Mouse (Mus musculus): Measurements from ENCODE around the gene Pet100. TPM values are rescaled to one million over a fixed set of nuclear protein-coding genes. Genes with fewer than 3 reads are reported as not detected.
A peak's percentile ranks its signal among the peaks of the same experiment; 100 is the strongest.
"Not testable (repeated sequence)": the region's sequence is repeated elsewhere in the genome, so short reads cannot be mapped to it uniquely, and the experiment has no call there.

Gene Pet100
- total RNA-seq (2014; rRNA removed; ENCODE audit: low replicate concordance) (2.4 and 14.4 TPM in 2 replicates), polyA plus RNA-seq (2015; fragmentation: Nextera tagmentation; extraction: Ambion mirVana) (112 and 121 TPM in 2 replicates)

DNA sequence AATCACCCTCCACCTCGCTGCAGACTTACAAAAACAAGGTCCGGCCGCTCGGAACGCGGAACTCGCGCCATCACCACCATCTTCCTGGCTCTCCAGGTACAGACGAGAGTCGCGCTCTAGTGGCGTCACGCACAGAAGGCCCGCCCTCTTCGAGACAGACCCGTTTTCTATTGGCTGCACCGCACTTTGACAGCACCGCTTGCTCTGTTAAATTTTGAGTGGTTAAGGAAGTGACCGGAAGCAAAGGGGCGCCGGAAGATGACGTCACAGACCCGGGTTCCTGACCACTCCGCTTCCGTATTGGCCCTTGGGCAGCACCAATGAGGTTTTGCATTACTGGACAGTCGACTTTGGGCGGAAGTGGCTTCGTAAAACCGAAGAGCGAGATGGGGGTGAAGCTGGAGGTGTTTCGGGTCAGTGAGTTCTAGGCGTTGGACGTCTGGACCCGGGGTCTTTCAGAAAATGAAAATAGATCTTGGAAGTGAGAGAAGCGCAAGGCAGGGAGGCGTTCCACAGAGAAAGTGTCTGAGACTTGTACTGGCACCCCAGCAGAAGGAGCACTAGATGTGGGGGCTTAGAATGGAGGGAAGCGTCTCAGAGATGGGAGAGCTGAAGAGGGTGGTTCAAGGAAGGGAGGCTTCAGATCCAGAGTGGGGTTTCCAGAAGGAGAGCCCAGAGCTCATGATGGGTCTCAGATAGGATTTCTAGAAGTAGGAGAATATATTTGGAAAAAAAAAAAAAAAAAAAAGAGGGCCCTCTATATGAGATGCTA lies at the start of gene Pet100, which contains the start of gene Xab2:
Gene Pet100, plus strand, starts transcription at position 350 of the 772 bp plus-strand sequence.
Gene Xab2, minus strand, starts transcription at position 118 of the 772 bp plus-strand sequence.
- H3K27ac ChIP-seq (ENCODE audit: low read depth), result no peak within 1 kb of the TSS
- no peaks in the 10 kb centered on the region for H3K27me3 ChIP-seq (ENCODE audit: control insufficient read depth, insufficient read depth, low read length)
- H3K4me2 ChIP-seq (ENCODE audit: low read depth, low read length), result peak within 1 kb of the TSS; percentile 93
- peaks cover 12% of the 10 kb centered on the region for H3K4me1 ChIP-seq (ENCODE audit: control insufficient read depth, insufficient read depth)
- peak within 1 kb of the TSS; percentile 75 for H3K9ac ChIP-seq (replicated peaks; ENCODE audit: low read depth, low read length)
- H3K4me3 ChIP-seq (ENCODE audit: low read depth, low read length), result peak within 1 kb of the TSS; percentile 74
- TF ChIP-seq CTCF (IDR thresholded peaks at IDR 0.05; ENCODE audit: low read depth) (no peak), EP300 (IDR thresholded peaks at IDR 0.05; ENCODE audit: low read depth) (no peak; the same call in 1 of the 2 replicates)
- peaks cover 20% of the 10 kb centered on the region for H3K36me3 ChIP-seq (replicated peaks; ENCODE audit: control insufficient read depth, insufficient read depth, low read length)
- peak; percentile 98 for DNase-seq (ENCODE audit: low spot score)
- peak; percentile 98 for ATAC-seq (ENCODE audit: insufficient read depth, low read depth)
- H3K9me3 ChIP-seq (replicated peaks; ENCODE audit: control insufficient read depth, low read length), result no peaks in the 10 kb centered on the region
- under 1% methylated on average over 37 of the region's 37 CpGs for WGBS

DNA sequence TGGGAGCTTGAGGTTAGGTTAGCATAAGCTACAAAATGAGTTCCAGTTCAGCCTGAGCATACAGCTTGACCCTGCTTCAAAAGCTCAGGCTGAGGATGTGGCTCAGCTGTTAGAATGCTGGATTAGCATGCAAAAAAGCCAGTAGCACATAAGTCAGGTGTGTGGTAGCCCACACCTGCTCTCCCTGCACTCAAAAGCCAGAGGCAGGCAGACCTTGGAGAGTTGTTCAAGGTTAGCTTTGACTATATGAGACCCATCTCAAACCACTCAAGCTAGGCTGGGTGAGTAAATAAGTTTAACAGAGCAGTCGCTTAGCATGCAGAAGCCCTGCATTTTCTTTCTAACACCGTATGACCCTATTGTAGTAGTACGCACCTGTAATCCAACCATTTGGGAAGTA lies 46.8 kb upstream of the Pet100 start:
- H3K4me1 ChIP-seq (ENCODE audit: control insufficient read depth, insufficient read depth), result no peaks in the 10 kb centered on the region
- H3K9me3 ChIP-seq (replicated peaks; ENCODE audit: control insufficient read depth, low read length), result no peaks in the 10 kb centered on the region
- H3K4me2 ChIP-seq (ENCODE audit: low read depth, low read length), result no peak overlapping the region
- ATAC-seq (ENCODE audit: insufficient read depth, low read depth), result no peak
- H3K27ac ChIP-seq (ENCODE audit: low read depth), result no peak overlapping the region
- no peak for TF ChIP-seq EP300 (IDR thresholded peaks at IDR 0.05; ENCODE audit: low read depth)
- TF ChIP-seq CTCF (IDR thresholded peaks at IDR 0.05; ENCODE audit: low read depth), result no peak
- H3K27me3 ChIP-seq (ENCODE audit: control insufficient read depth, insufficient read depth, low read length), result no peaks in the 10 kb centered on the region
- H3K36me3 ChIP-seq (replicated peaks; ENCODE audit: control insufficient read depth, insufficient read depth, low read length), result no peaks in the 10 kb centered on the region
- no peak overlapping the region for H3K4me3 ChIP-seq (ENCODE audit: low read depth, low read length)
- 86% methylated on average over 3 of the region's 3 CpGs for WGBS
- no peak for DNase-seq (ENCODE audit: low spot score)
- no peak overlapping the region for H3K9ac ChIP-seq (replicated peaks; ENCODE audit: low read depth, low read length)

DNA sequence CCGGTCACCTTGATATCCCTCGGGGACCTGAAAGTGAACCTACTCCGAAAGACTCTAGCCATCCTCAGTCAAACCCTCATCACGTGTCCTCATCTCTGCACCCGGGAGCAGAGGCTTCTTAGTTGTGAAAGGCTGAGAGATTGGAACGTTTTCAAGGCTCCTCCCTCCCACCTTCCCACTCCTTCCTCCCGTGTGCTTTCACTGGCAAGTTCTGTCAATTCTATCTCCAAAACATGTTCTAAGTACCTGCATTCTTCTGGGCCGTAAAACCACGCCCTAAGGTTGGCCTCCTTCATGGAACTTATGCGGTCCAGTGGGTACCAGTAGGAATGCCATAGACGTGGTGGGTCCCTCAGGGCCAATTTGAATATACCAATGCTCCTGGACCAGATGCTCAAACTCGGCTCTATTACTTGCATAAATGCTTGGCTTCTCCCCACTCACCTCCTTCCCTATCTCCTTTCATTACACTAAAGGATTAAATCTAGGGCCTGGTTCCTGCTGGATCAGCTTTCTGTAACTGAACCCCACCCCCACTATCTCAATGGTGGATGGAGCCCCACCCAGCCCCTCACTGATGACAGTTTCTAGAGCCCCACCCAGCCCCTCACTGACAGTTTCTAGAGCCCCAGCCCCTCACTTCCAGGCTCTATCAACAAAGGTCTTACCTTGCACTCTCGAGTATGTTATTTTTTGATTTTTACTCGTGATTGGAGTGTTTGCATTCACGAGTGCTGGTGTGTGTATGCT lies 45.0 kb upstream of the Pet100 start:
- no peak for ATAC-seq (ENCODE audit: insufficient read depth, low read depth)
- H3K4me1 ChIP-seq (ENCODE audit: control insufficient read depth, insufficient read depth), result no peaks in the 10 kb centered on the region
- DNase-seq (ENCODE audit: low spot score), result no peak
- no peak overlapping the region for H3K4me2 ChIP-seq (ENCODE audit: low read depth, low read length)
- WGBS, result 66% methylated on average over 15 of the region's 15 CpGs
- H3K9me3 ChIP-seq (replicated peaks; ENCODE audit: control insufficient read depth, low read length), result no peaks in the 10 kb centered on the region
- H3K27ac ChIP-seq (ENCODE audit: low read depth), result no peak overlapping the region
- H3K4me3 ChIP-seq (ENCODE audit: low read depth, low read length), result no peak overlapping the region
- H3K36me3 ChIP-seq (replicated peaks; ENCODE audit: control insufficient read depth, insufficient read depth, low read length), result no peaks in the 10 kb centered on the region
- no peak for TF ChIP-seq EP300 (IDR thresholded peaks at IDR 0.05; ENCODE audit: low read depth)
- TF ChIP-seq CTCF (IDR thresholded peaks at IDR 0.05; ENCODE audit: low read depth), result no peak
- H3K9ac ChIP-seq (replicated peaks; ENCODE audit: low read depth, low read length), result no peak overlapping the region
- H3K27me3 ChIP-seq (ENCODE audit: control insufficient read depth, insufficient read depth, low read length), result no peaks in the 10 kb centered on the region

DNA sequence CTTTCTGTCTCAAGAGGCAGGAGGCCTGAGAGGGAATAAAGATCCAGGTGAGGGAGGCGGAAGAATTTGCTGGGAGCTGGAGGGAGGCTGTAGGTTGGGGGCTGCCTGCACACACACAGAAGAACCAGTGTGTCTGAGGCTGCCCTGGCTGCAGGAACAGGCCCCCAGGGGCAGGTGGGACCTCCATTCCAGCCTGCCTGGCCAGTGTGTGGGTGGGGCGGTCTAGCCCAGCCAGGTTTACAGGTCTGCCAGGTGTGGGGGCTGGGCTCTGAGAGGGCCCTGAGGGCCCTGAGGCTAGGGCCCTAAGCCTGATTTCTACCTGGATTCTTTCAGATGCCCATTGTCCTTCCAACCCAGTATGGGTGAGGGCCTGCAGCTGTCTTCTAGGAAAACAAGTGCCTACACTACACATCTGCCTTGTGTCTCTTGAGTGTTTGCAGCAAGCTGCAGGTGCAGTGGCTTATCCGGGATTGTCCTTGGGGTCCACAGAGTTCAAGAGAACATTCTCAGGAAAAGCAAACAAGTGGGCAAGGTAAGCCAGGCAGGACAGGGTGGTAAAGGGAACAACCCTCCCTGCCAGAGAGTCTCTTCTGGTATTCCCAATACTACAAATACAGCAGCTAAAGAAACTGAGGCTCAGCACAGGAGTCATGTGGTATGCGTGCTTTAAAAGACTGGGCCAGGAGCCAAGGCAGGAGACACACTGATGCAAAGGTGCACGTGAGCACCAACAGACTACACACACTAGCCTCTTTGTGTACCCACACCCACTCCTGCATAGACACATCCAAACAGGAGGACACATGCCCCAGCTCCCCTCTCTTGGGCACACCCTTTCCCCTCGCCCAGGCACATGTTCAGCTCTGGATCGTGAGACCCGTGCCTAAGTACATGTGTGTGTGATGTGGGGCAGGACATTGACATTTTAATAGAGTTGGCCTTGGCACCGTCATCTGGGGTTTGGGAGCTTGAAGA lies 41.7 kb upstream of the Pet100 start:
- no peak for ATAC-seq (ENCODE audit: insufficient read depth, low read depth)
- no peak overlapping the region for H3K9ac ChIP-seq (replicated peaks; ENCODE audit: low read depth, low read length)
- no peak overlapping the region for H3K27ac ChIP-seq (ENCODE audit: low read depth)

DNA sequence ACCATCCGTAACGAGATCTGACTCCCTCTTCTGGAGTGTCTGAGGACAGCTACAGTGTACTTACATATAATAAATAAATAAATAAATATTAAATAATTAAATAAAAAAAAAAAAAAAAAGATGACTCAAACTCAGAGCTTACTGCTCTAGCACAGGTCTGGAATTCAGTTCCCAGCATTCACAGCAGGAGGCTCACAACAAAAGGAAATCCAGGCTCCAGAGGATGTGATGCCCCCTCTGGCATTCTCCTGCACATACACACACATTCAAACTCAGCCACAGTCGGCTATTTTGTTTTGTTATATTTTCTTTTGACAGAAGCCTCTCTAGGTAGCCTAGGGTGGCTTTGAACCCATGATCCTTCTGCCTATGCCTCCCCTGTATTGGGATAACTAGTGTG lies 39.4 kb upstream of the Pet100 start:
- not testable (repeated sequence) for DNase-seq (ENCODE audit: low spot score); H3K36me3 ChIP-seq (replicated peaks; ENCODE audit: control insufficient read depth, insufficient read depth, low read length); H3K9ac ChIP-seq (replicated peaks; ENCODE audit: low read depth, low read length); H3K27ac ChIP-seq (ENCODE audit: low read depth); H3K4me2 ChIP-seq (ENCODE audit: low read depth, low read length); H3K27me3 ChIP-seq (ENCODE audit: control insufficient read depth, insufficient read depth, low read length); H3K4me1 ChIP-seq (ENCODE audit: control insufficient read depth, insufficient read depth); H3K9me3 ChIP-seq (replicated peaks; ENCODE audit: control insufficient read depth, low read length); H3K4me3 ChIP-seq (ENCODE audit: low read depth, low read length); ATAC-seq (ENCODE audit: insufficient read depth, low read depth)
- 85% methylated on average over 1 of the region's 3 CpGs for WGBS

More for the DNA sequence above, 41.7 kb upstream of the Pet100 start:
- 76% methylated on average over 9 of the region's 9 CpGs for WGBS
- DNase-seq (ENCODE audit: low spot score), result no peak
- TF ChIP-seq CTCF (IDR thresholded peaks at IDR 0.05; ENCODE audit: low read depth) (no peak), EP300 (IDR thresholded peaks at IDR 0.05; ENCODE audit: low read depth) (no peak)
- Histone ChIP-seq H3K4me2 (ENCODE audit: low read depth, low read length) (no peak overlapping the region), H3K4me1 (ENCODE audit: control insufficient read depth, insufficient read depth) (no peaks in the 10 kb centered on the region), H3K4me3 (ENCODE audit: low read depth, low read length) (no peak overlapping the region), H3K27me3 (ENCODE audit: control insufficient read depth, insufficient read depth, low read length) (no peaks in the 10 kb centered on the region), H3K9me3 (replicated peaks; ENCODE audit: control insufficient read depth, low read length) (no peaks in the 10 kb centered on the region), H3K36me3 (replicated peaks; ENCODE audit: control insufficient read depth, insufficient read depth, low read length) (no peaks in the 10 kb centered on the region)
